Mouse (Mus musculus): ENCODE measurements around the gene Igsf3. TPM values are rescaled to one million over a fixed set of nuclear protein-coding genes. Genes with fewer than 3 reads are reported as not detected.
A peak's percentile ranks its signal among the peaks of the same experiment; 100 is the strongest.

Gene Igsf3
- polyA plus RNA-seq, 1 experiment from 2014 or later = 76.9 TPM

DNA sequence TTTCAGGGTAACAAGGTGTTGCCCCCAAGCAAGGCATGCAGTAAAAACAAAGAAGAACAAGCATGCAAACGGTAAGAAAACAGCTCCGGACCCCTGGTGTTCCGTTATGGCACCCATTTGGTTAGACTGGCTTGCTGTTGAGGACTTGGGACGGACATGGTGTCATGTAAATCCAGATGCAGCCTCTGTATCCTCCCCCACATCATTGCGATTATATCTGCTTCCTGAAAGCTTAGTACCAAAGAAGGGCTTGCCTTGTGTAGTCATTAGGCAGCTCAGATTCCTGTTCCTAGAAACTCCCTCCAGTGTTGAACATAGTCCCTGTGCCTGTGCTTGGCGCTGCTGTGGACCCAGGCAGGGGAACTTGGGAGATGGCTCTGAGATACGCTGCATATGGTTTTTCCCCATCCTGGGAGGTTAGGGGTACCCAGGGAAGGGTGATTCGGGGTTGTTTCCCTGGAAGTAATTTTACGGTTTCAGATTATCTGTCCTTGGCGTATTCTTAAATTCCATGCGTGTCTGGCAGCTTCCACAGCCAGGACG, 60.2 kb downstream of the Igsf3 start:
- no peak for ATAC-seq (ENCODE audit: low read depth)
- Histone ChIP-seq H3K27me3 (no peaks in the 10 kb centered on the region), H3K4me3 (no peak overlapping the region), H3K4me1 (replicated peaks) (0 out of 2 replicates have a peak, but pooled peaks cover 8% of the 10 kb centered on the region), H3K4me2 (no peak overlapping the region), H3K9me3 (no peaks in the 10 kb centered on the region), H3K36me3 (peaks cover 65% of the 10 kb centered on the region), H3K9ac (no peak overlapping the region), H3K27ac (replicated peaks) (no peak overlapping the region)
- WGBS = 73% methylated on average over 12 of the region's 12 CpGs

DNA sequence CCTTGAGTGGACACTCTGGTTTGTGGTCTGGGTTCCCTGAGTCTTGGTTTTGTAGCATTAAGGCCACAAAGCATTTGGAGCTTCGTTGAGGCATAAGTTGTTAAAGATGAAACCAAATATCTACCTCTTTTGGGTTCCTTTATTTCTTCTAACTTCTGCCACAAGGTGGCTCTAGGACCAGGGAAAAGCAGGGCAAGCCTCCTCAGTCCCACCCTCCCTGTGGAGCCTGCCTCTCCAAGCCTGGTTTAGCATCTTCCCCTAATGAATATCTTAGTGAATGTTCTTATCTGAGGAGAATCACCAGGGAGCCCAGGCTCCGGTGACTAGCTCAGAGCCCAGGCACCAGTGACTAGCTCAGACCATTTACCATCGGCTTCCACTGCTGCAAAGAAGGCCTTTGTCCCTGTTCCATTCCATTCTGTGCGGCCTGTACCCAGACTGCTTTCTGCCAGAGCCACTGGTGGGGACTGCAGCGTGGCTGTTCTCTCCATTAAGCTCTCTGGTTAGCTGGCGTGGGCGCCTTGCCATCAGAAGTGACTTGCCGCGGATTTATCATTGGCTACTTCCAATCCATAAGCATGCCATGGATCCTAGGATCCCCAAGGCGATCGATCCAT, 66.5 kb downstream of the Igsf3 start:
- 72% methylated on average over 11 of the region's 11 CpGs for WGBS
- Histone ChIP-seq H3K27ac (replicated peaks) (peak overlapping the region; percentile 79), H3K4me3 (no peak overlapping the region), H3K36me3 (peaks cover 40% of the 10 kb centered on the region), H3K4me2 (no peak overlapping the region), H3K27me3 (no peaks in the 10 kb centered on the region), H3K4me1 (replicated peaks) (peaks cover 31% of the 10 kb centered on the region), H3K9me3 (no peaks in the 10 kb centered on the region), H3K9ac (peak overlapping the region; percentile 13; the same call in 1 of the 2 replicates)
- ATAC-seq (ENCODE audit: low read depth) = no peak

DNA sequence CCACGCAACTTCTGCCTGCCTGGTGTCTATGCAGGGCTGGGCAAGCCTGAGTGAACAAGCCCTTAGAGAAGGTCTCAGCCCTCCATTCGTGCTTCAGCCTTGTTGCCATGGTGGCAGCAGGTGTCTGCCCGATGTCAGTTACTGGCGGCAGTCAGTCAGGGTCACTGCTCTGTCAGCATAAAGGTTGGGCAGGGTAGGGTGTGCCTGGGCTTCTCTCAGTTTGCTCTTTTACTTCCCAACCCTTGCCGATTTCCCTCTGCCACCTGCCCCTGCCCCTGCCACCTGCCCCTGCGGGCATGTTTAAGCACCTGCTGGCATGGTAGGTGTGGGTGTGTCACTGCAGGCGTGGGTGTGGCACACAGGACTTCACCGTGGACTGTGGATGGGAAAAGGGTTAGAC, 67.6 kb downstream of the Igsf3 start:
- no peak overlapping the region for H3K4me2 ChIP-seq
- H3K4me1 ChIP-seq (replicated peaks) = peaks cover 34% of the 10 kb centered on the region
- peak overlapping the region; percentile 49 for H3K27ac ChIP-seq (replicated peaks)
- no peaks in the 10 kb centered on the region for H3K9me3 ChIP-seq
- 82% methylated on average over 8 of the region's 8 CpGs for WGBS
- no peak overlapping the region for H3K9ac ChIP-seq
- H3K27me3 ChIP-seq = no peaks in the 10 kb centered on the region
- H3K4me3 ChIP-seq = no peak overlapping the region
- ATAC-seq (ENCODE audit: low read depth) = no peak
- peaks cover 32% of the 10 kb centered on the region for H3K36me3 ChIP-seq

DNA sequence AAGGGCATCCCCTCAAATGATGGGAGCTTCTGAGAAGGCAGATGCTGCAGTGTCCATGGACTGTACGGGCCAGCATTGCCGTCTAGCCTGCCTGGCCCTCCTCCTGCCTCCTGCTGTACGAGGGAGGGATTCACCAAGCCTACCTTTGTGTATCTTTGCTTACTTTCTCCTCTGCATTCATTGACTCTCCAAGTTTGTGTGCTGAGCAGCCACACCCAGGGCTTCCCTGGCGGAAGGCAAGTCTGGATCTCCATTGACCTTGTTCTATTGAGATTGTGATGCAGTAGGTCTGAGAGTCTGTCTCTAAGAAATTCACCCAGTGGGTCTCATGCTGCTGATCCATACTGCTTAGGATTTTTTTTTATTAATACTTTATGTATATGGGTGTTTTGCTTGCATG, 70.4 kb downstream of the Igsf3 start:
- H3K4me2 ChIP-seq = no peak overlapping the region
- H3K27me3 ChIP-seq = no peaks in the 10 kb centered on the region
- no peak overlapping the region for H3K4me3 ChIP-seq
- peaks cover 23% of the 10 kb centered on the region for H3K36me3 ChIP-seq
- 87% methylated on average over 4 of the region's 4 CpGs for WGBS
- no peak for ATAC-seq (ENCODE audit: low read depth)
- H3K9ac ChIP-seq = no peak overlapping the region
- H3K4me1 ChIP-seq (replicated peaks) = peaks cover 42% of the 10 kb centered on the region
- no peaks in the 10 kb centered on the region for H3K9me3 ChIP-seq
- no peak overlapping the region for H3K27ac ChIP-seq (replicated peaks)

DNA sequence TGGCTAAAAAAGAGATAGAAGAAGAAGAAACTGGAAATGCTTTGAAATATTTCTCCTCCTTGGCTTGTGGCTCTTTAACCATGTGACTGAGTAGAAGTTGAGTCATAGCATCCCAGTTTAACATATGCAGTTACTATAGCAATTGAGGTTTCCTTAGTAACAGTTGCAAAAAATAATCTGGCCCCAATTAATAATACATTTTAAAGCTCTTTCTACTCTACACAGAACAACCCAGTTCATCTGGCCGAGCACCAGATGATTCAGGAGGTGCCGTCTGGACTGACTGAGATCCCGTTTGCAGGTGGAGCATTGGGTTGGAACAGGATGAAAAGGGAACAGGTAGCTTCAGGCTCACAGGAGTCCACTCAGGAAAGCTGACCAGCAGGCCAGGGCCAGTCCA, 71.9 kb downstream of the Igsf3 start:
- Histone ChIP-seq H3K4me1 (replicated peaks) (peaks cover 31% of the 10 kb centered on the region), H3K27me3 (no peaks in the 10 kb centered on the region), H3K9me3 (no peaks in the 10 kb centered on the region), H3K4me2 (no peak overlapping the region), H3K9ac (no peak overlapping the region), H3K27ac (replicated peaks) (no peak overlapping the region), H3K4me3 (no peak overlapping the region), H3K36me3 (peaks cover 39% of the 10 kb centered on the region)
- no peak for ATAC-seq (ENCODE audit: low read depth)
- 81% methylated on average over 3 of the region's 3 CpGs for whole genome bisulfite sequencing

DNA sequence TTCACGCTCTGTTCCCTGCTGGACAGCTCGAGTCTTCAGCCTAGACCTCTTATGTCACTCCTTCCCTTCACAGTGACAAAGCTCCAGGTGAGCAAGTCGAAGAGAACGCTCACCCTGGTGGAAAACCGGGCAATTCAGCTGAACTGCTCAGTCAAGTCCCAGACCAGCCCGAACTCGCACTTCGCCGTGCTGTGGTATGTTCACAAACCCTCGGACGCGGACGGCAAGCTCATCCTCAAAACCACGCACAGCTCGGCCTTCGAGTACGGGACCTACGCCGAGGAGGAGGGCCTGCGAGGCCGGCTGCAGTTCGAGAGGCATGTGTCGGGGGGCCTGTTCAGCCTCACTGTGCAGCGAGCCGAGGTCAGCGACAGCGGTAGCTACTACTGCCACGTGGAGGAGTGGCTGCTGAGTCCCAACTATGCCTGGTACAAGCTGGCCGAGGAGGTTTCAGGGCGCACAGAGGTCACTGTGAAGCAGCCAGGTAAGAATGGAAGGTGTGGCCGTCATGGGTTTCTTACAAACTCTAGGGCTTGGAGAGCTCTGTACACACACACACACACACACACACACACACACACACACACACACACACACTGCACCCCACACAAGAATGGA, 74.0 kb downstream of the Igsf3 start:
- H3K36me3 ChIP-seq = peaks cover 59% of the 10 kb centered on the region
- no peaks in the 10 kb centered on the region for H3K9me3 ChIP-seq
- H3K4me1 ChIP-seq (replicated peaks) = 0 out of 2 replicates have a peak, but pooled peaks cover 20% of the 10 kb centered on the region
- no peak overlapping the region for H3K27ac ChIP-seq (replicated peaks)
- 94% methylated on average over 31 of the region's 31 CpGs for WGBS
- H3K4me2 ChIP-seq = no peak overlapping the region
- no peak for ATAC-seq (ENCODE audit: low read depth)
- no peak overlapping the region for H3K4me3 ChIP-seq
- no peaks in the 10 kb centered on the region for H3K27me3 ChIP-seq
- H3K9ac ChIP-seq = no peak overlapping the region

DNA sequence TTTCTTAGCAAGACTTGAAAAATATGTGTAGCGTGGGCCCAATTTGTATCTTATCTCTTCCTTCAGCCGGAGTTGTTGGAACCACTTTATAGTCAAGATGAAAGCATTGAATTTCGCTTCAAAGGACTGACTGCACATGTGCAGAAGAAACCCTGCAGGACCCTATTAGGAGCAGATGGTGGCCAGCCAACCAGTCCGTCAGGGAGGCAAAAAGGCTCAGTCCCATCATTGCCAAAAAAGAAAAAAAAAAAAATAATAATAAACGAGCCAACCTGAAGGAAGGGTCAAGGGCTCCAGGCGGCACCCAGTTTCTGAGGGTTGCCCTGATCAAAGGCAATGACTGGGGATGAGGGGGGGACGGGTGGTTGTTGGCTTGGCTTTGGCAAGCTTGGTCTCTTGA, 83.7 kb downstream of the Igsf3 start:
- peaks cover 34% of the 10 kb centered on the region for H3K4me1 ChIP-seq (replicated peaks)
- H3K9ac ChIP-seq = no peak overlapping the region
- no peak overlapping the region for H3K4me2 ChIP-seq
- H3K36me3 ChIP-seq = peaks cover 51% of the 10 kb centered on the region
- H3K27me3 ChIP-seq = no peaks in the 10 kb centered on the region
- 77% methylated on average over 7 of the region's 7 CpGs for WGBS
- peaks cover 6% of the 10 kb centered on the region; the same call in 1 of the 2 replicates for H3K9me3 ChIP-seq
- H3K27ac ChIP-seq (replicated peaks) = 0 out of 2 replicates have a peak overlapping the region, but pooled peaks have one; percentile 81
- no peak overlapping the region for H3K4me3 ChIP-seq
- ATAC-seq (ENCODE audit: low read depth) = no peak

DNA sequence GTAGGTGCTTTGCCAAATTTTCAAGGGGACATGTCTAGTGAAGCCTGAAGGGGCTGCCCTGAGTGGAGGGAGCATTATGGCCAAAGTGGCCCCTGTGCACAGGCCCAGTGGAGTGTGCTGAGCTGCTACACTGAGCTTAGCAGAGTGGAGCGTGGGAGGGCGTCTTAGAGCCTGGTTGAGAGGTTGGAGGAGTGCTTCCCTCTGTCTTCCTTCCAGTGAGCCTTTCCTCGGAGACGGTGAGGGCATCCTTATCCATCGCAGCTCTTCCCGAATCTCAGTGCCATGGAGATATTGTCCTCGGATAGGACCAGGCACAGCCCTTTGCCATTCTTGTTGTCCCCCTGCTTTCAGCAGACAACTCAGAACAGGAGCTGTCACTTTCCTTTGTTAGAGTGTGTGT, 84.2 kb downstream of the Igsf3 start:
- Histone ChIP-seq H3K4me2 (no peak overlapping the region), H3K27ac (replicated peaks) (peak overlapping the region; percentile 81), H3K36me3 (peaks cover 48% of the 10 kb centered on the region), H3K9me3 (peaks cover 6% of the 10 kb centered on the region; the same call in 1 of the 2 replicates), H3K27me3 (no peaks in the 10 kb centered on the region), H3K9ac (peak overlapping the region; percentile 57; the same call in 1 of the 2 replicates), H3K4me3 (no peak overlapping the region), H3K4me1 (replicated peaks) (peaks cover 34% of the 10 kb centered on the region)
- no peak for ATAC-seq (ENCODE audit: low read depth)
- WGBS = 82% methylated on average over 7 of the region's 7 CpGs

DNA sequence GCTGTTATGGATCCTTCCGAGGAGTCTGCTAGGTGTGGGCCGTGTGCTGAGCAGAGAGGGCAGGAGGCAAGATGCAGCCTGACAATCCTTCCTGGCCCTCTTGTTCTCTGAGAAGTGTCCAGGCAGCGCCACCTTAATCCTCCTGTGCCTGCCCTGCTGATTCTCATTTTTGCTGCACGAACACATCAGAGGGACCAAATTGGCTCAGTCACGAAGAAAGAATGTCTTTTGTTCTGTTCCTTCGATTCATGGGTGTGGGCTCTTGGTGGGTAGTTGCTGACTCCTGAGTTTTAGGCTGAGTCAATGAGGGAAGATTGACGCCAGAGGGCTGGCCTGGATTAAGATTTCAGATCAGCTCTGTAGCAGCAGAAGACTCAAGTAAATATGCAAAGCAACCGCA, 84.9 kb downstream of the Igsf3 start:
- no peak for ATAC-seq (ENCODE audit: low read depth)
- Histone ChIP-seq H3K27me3 (no peaks in the 10 kb centered on the region), H3K9ac (peak overlapping the region; percentile 57), H3K4me3 (no peak overlapping the region), H3K36me3 (peaks cover 40% of the 10 kb centered on the region), H3K9me3 (peaks cover 6% of the 10 kb centered on the region; the same call in 1 of the 2 replicates), H3K4me1 (replicated peaks) (peaks cover 34% of the 10 kb centered on the region), H3K4me2 (no peak overlapping the region), H3K27ac (replicated peaks) (peak overlapping the region; percentile 81)
- WGBS = 26% methylated on average over 8 of the region's 8 CpGs

DNA sequence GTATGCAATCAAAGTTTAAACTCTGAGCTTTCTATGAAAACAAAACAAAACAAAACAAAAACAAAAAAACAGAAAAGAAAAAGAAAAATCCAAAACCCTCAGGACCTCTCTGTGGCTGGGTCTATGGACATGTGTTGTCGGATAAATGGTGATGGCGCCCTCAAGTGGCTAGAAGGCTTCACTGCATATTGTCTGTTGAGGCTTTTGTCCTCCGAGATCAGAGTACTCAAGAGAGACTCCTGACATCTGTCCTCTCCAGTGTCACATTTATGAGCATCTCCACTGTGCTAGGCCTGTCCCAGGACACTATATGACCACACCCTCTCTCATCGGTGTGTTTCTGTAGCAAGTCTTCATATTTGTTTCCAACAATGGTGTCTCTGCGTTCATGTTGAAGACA, 85.4 kb downstream of the Igsf3 start:
- 18% methylated on average over 5 of the region's 5 CpGs for WGBS

DNA sequence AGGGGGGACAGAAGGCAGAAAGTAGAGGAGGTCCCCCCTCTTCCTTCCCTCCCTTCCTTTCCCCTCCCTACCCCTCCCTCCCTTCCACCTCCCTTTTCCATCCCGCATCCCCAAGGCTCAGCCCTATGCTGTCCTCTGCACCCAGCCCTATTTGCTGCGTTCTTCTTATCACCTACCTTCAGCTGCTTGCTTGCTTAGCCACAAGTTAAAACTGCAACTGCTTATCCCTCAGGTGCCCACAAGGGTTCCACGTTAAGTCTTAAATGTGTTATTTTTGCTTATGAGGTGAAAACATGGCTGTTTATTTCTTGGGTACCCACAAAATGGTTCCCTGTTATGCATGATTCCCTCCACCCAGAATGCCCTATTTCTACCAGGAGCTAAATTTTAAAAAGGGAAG, 86.6 kb downstream of the Igsf3 start:
- no peak for ATAC-seq (ENCODE audit: low read depth)
- Histone ChIP-seq H3K4me1 (replicated peaks) (peaks cover 43% of the 10 kb centered on the region), H3K9ac (no peak overlapping the region), H3K9me3 (peaks cover 6% of the 10 kb centered on the region; the same call in 1 of the 2 replicates), H3K4me3 (no peak overlapping the region), H3K27me3 (no peaks in the 10 kb centered on the region), H3K36me3 (peaks cover 26% of the 10 kb centered on the region), H3K27ac (replicated peaks) (no peak overlapping the region), H3K4me2 (no peak overlapping the region)
- WGBS = 92% methylated on average over 3 of the region's 3 CpGs

More for the DNA sequence above, 85.4 kb downstream of the Igsf3 start:
- peak overlapping the region; percentile 57; the same call in 1 of the 2 replicates for H3K9ac ChIP-seq
- peaks cover 38% of the 10 kb centered on the region for H3K36me3 ChIP-seq
- no peak overlapping the region for H3K4me3 ChIP-seq
- H3K4me1 ChIP-seq (replicated peaks) = peaks cover 34% of the 10 kb centered on the region
- no peak overlapping the region for H3K4me2 ChIP-seq
- peak overlapping the region; percentile 81; the same call in 1 of the 2 replicates for H3K27ac ChIP-seq (replicated peaks)
- no peaks in the 10 kb centered on the region for H3K27me3 ChIP-seq
- peaks cover 6% of the 10 kb centered on the region; the same call in 1 of the 2 replicates for H3K9me3 ChIP-seq
- ATAC-seq (ENCODE audit: low read depth) = peak; percentile 65

DNA sequence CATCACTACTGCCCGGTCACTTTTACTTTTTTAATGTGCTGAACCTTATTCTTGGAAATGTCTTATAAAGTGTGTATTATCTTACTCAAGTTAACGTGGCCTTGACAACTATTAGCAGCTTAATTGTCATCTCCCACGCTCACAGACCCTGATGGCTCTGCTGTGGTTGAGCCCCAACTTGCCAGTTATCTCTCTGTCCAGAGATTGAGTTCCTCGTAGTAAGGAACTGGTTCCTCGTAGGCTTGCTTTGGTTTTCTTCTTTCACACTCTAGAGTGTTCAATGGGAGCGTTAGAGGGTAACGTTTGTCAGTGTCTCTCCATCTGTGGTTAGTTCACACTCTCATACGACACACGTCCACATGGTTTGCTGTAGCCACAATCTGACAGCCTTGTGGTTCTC, 92.8 kb downstream of the Igsf3 start:
- H3K27me3 ChIP-seq = no peaks in the 10 kb centered on the region
- H3K4me2 ChIP-seq = no peak overlapping the region

More for the DNA sequence above, 92.8 kb downstream of the Igsf3 start:
- Histone ChIP-seq H3K9me3 (no peaks in the 10 kb centered on the region), H3K4me3 (no peak overlapping the region), H3K9ac (no peak overlapping the region), H3K4me1 (replicated peaks) (peaks cover 9% of the 10 kb centered on the region; the same call in 1 of the 2 replicates), H3K27ac (replicated peaks) (no peak overlapping the region), H3K36me3 (no peaks in the 10 kb centered on the region)
- ATAC-seq (ENCODE audit: low read depth) = no peak
- 90% methylated on average over 9 of the region's 9 CpGs for WGBS

All from neural tube, embryonic 13.5 days (tissue).